Mouse (Mus musculus): ENCODE data around the gene Mtfmt.

Mtfmt gene

GRCm38 (mm10) chr9:65492351-65492750, 56.8 kb downstream of the Mtfmt start:
- TF ChIP-seq POU5F1 (IDR thresholded peaks at IDR 0.05; ENCODE audit: borderline replicate concordance, low read length) (no peak), NANOG (IDR thresholded peaks at IDR 0.05; ENCODE audit: borderline replicate concordance, low read length) (no peak), CTCF (conservative IDR thresholded peaks at IDR 0.05; ENCODE audit: low read length) (no peak)
- Histone ChIP-seq H3K9me3 (ENCODE audit: low read length) (no peaks in the 10 kb centered on the region), H3K27me3 (ENCODE audit: insufficient read depth, low read length) (no peaks in the 10 kb centered on the region), H3K4me3 (replicated peaks; ENCODE audit: low read length) (no peak overlapping the region), H3K4me1 (replicated peaks; ENCODE audit: low read depth, low read length) (peaks cover 6% of the 10 kb centered on the region), H3K36me3 (ENCODE audit: insufficient read depth, low read length) (peaks cover 3% of the 10 kb centered on the region)

GRCm38 (mm10) chr9:65492851-65493250, 57.3 kb downstream of the Mtfmt start:
- Histone ChIP-seq H3K27me3 (ENCODE audit: insufficient read depth, low read length) (no peaks in the 10 kb centered on the region), H3K9me3 (ENCODE audit: low read length) (no peaks in the 10 kb centered on the region), H3K4me1 (replicated peaks; ENCODE audit: low read depth, low read length) (peaks cover 6% of the 10 kb centered on the region), H3K4me3 (replicated peaks; ENCODE audit: low read length) (no peak overlapping the region), H3K36me3 (ENCODE audit: insufficient read depth, low read length) (no peaks in the 10 kb centered on the region)
- no peak for TF ChIP-seq NANOG (IDR thresholded peaks at IDR 0.05; ENCODE audit: borderline replicate concordance, low read length)
- no peak for TF ChIP-seq CTCF (conservative IDR thresholded peaks at IDR 0.05; ENCODE audit: low read length)
- no peak for TF ChIP-seq POU5F1 (IDR thresholded peaks at IDR 0.05; ENCODE audit: borderline replicate concordance, low read length)

- H3K4me3 ChIP-seq (replicated peaks; ENCODE audit: low read length) = no peak overlapping the region
- peaks cover 4% of the 10 kb centered on the region; the same call in 1 of the 2 replicates for H3K27me3 ChIP-seq (ENCODE audit: insufficient read depth, low read length)
- no peaks in the 10 kb centered on the region for H3K36me3 ChIP-seq (ENCODE audit: insufficient read depth, low read length)
- no peak for TF ChIP-seq NANOG (IDR thresholded peaks at IDR 0.05; ENCODE audit: borderline replicate concordance, low read length)
- TF ChIP-seq CTCF (conservative IDR thresholded peaks at IDR 0.05; ENCODE audit: low read length) = no peak; the same call in 1 of the 2 replicates
- no peak for TF ChIP-seq POU5F1 (IDR thresholded peaks at IDR 0.05; ENCODE audit: borderline replicate concordance, low read length)
- peaks cover 11% of the 10 kb centered on the region for H3K4me1 ChIP-seq (replicated peaks; ENCODE audit: low read depth, low read length)
- no peaks in the 10 kb centered on the region for H3K9me3 ChIP-seq (ENCODE audit: low read length)
These were observed 66.6 kb downstream of the Mtfmt start for GRCm38 (mm10) chr9:65502146-65502545.

All from E14TG2a.4 (cell line).